28 mouse cellular contexts compared by ENCODE assay signal in the genomic region with DNA sequence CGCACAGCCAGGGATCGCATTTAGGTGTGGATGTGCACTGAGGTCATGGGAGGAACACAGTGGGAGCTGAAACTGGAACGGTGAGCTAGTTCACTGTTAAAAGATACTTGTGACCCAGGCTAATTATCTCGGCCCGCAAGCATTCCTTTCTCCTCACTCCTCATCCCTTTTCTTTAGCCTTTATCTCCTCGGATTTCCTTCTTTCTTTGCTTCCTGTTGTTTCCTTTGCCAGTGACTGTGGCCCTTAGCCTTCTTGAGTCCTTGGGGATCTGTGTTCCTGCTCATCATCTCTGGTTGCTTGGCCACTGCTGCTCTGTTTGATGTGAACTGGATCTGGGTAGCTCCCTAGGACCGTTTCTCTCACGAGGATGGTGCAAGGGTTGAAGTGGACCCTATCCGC.
A peak's percentile ranks its signal among the peaks of the same experiment; 100 is the strongest.
DNase-seq lines count a peak whose midpoint lies in the region; ATAC-seq and TF ChIP-seq lines count a peak whose summit lies in the region.
"Had no signal": no experiment of that assay in that cellular context is flagged by ENCODE, and none has a peak within 500 bp of the region (broad histone marks: within the 10 kb centered on the region; RNA-seq: fewer than 3 reads in every experiment).

No protein-coding gene starts in this region.

- intact Hi-C loops in heart, postnatal 14 days (cut with DNase I) = no loop called here

- no peak overlapping the region for H3K27ac ChIP-seq in heart, embryonic 11.5 days (ENCODE audit: low read depth, low read length)
- H3K27ac ChIP-seq in layer of hippocampus, adult 2 months = peak overlapping the region; percentile 83
- peak overlapping the region; percentile 55 for H3K27ac ChIP-seq in brown adipose tissue, adult 24 weeks (replicated peaks; ENCODE audit: low read depth, low read length)
- H3K27ac ChIP-seq: embryonic facial prominence, embryonic 12.5 days; embryonic facial prominence, embryonic 15.5 days; heart, embryonic 15.5 days; hindbrain, embryonic 12.5 days had no signal

- H3K9me3 ChIP-seq in heart, embryonic 11.5 days (replicated peaks; ENCODE audit: control insufficient read depth, low read length) = no peaks in the 10 kb centered on the region
- H3K9me3 ChIP-seq: embryonic facial prominence, embryonic 12.5 days; embryonic facial prominence, embryonic 15.5 days; heart, embryonic 15.5 days; hindbrain, embryonic 12.5 days; hindbrain, embryonic 15.5 days had no signal

- H3K27me3 ChIP-seq in heart, embryonic 11.5 days (ENCODE audit: control insufficient read depth, insufficient read depth, low read length) = no peaks in the 10 kb centered on the region
- H3K27me3 ChIP-seq: CH12.LX; embryonic facial prominence, embryonic 12.5 days; embryonic facial prominence, embryonic 15.5 days; heart, embryonic 15.5 days; hindbrain, embryonic 12.5 days; hindbrain, embryonic 15.5 days; Patski had no signal

- no peak for ATAC-seq in heart, embryonic 11.5 days (replicated peaks; ENCODE audit: insufficient number of reproducible peaks, low FRiP score, low TSS enrichment)
- ATAC-seq: forebrain, embryonic 14.5 days; forebrain, postnatal 0 days; intestine, postnatal 0 days; Patski had no signal

- no peak overlapping the region for H3K4me2 ChIP-seq in heart, embryonic 11.5 days
- H3K4me2 ChIP-seq: embryonic facial prominence, embryonic 12.5 days; embryonic facial prominence, embryonic 15.5 days; heart, embryonic 15.5 days; hindbrain, embryonic 12.5 days; hindbrain, embryonic 15.5 days had no signal

- no peaks in the 10 kb centered on the region for H3K4me1 ChIP-seq in heart, embryonic 11.5 days (ENCODE audit: control insufficient read depth, insufficient read depth, low read length)
- H3K4me1 ChIP-seq in brown adipose tissue, adult 24 weeks (ENCODE audit: control insufficient read depth, insufficient read depth, insufficient read length, low read length) = no peaks in the 10 kb centered on the region
- H3K4me1 ChIP-seq: embryonic facial prominence, embryonic 12.5 days; embryonic facial prominence, embryonic 15.5 days; hindbrain, embryonic 12.5 days; hindbrain, embryonic 15.5 days had no signal

- no peak for TF ChIP-seq CTCF in layer of hippocampus, adult 2 months (conservative IDR thresholded peaks at IDR 0.05)

- 48% methylated on average over 9 of the region's 9 CpGs for WGBS in heart, embryonic 11.5 days (ENCODE audit: insufficient replicate concordance)

- no peaks in the 10 kb centered on the region for H3K36me3 ChIP-seq in heart, embryonic 11.5 days (ENCODE audit: control insufficient read depth, insufficient read depth, low read length)
- H3K36me3 ChIP-seq: embryonic facial prominence, embryonic 12.5 days; embryonic facial prominence, embryonic 15.5 days; G1E; heart, embryonic 15.5 days; hindbrain, embryonic 12.5 days; hindbrain, embryonic 15.5 days had no signal

- H3K4me3 ChIP-seq in heart, embryonic 11.5 days (ENCODE audit: low read depth, low read length) = no peak overlapping the region
- H3K4me3 ChIP-seq in layer of hippocampus, adult 2 months = no peak overlapping the region
- H3K4me3 ChIP-seq in brown adipose tissue, adult 24 weeks (ENCODE audit: insufficient read depth, low read depth, low read length) = no peak overlapping the region
- H3K4me3 ChIP-seq: embryonic facial prominence, embryonic 12.5 days; embryonic facial prominence, embryonic 15.5 days; heart, embryonic 15.5 days; hindbrain, embryonic 12.5 days; hindbrain, embryonic 15.5 days had no signal

- DNase-seq in heart, adult 11 months = peak; percentile 90
- no peak for DNase-seq in heart, postnatal 14 days
- DNase-seq in heart, adult 9 months (ENCODE audit: low spot score in 2 of 2) = peak; percentile 11 to 32
- no peak for DNase-seq in layer of hippocampus, adult 2 months (ENCODE audit: low spot score in 2 of 2)
- no peak for DNase-seq in layer of hippocampus, adult 8-10 months (ENCODE audit: low spot score in 2 of 2)
- DNase-seq: adrenal gland, postnatal 10 days; adrenal gland, postnatal 36 days; B cell, adult 2 months; cerebellum, adult 11 months; cerebellum, adult 2 months; cerebellum, adult 9-11 months; cerebellum, postnatal 25 days; forebrain, postnatal 0 days; gastrocnemius, postnatal 36 days; heart, postnatal 4 days; kidney, adult 2 months had no signal

- H3K9ac ChIP-seq in heart, embryonic 11.5 days (ENCODE audit: low read depth, low read length) = no peak overlapping the region
- H3K9ac ChIP-seq: embryonic facial prominence, embryonic 12.5 days; embryonic facial prominence, embryonic 15.5 days; forebrain, postnatal 0 days; heart, embryonic 15.5 days; hindbrain, embryonic 12.5 days; hindbrain, embryonic 15.5 days had no signal

Comparison
In these comparisons a context has a peak if more than half of its experiments do, and no peak if none do; other contexts are left out.
1. DNase-seq: peak in heart, adult 11 months (single experiment) and heart, adult 9 months (2 of 2); none in heart, postnatal 14 days (0 of 2), layer of hippocampus, adult 2 months (0 of 2) and layer of hippocampus, adult 8-10 months (0 of 2).